Mouse (Mus musculus) midbrain, embryonic 14.5 days (tissue): Measurements from ENCODE around the gene Adgrl3. TPM values are rescaled to one million over a fixed set of nuclear protein-coding genes. Genes with fewer than 3 reads are reported as not detected.

Experiments used
- ATAC-seq: fragments of 200-750 bp; cut with Nextera tagmentation; 2 replicates; pipeline ENCODE4 v1.8.0; 2017; ENCODE audit warnings: moderate number of reproducible peaks, moderate library complexity; ENCODE audit not compliant: low FRiP score, low TSS enrichment
- DNase-seq: peaks from one replicate; pipeline ENCODE4 v3.0.0-alpha.2; 2015
- H3K27ac ChIP-seq: fragments of 300-500 bp; sonication (generic); replicated peaks from 2 replicates; pipeline ENCODE4 v1.5.1; 2014; ENCODE audit warnings: mild to moderate bottlenecking, low read depth, low read length, moderate library complexity
- H3K27me3 ChIP-seq: fragments of 300-500 bp; sonication (generic); 2 replicates; pipeline ENCODE4 v1.6.1; 2014; ENCODE audit warnings: low read length, control low read depth, mixed read lengths; ENCODE audit not compliant: control insufficient read depth, insufficient read depth
- H3K36me3 ChIP-seq: fragments of 300-500 bp; sonication (generic); 2 replicates; pipeline ENCODE4 v1.6.1; 2014; ENCODE audit warnings: low read length, control low read depth; ENCODE audit not compliant: control insufficient read depth, insufficient read depth
- H3K4me1 ChIP-seq: fragments of 300-500 bp; sonication (generic); 2 replicates; pipeline ENCODE4 v1.6.1; 2014; ENCODE audit warnings: mild to moderate bottlenecking, antibody characterized with exemption, low read length, control low read depth; ENCODE audit not compliant: control insufficient read depth, insufficient read depth
- H3K4me2 ChIP-seq: fragments of 300-500 bp; sonication (generic); 2 replicates; pipeline ENCODE4 v1.6.1; 2014; ENCODE audit warnings: mild to moderate bottlenecking, low read length, moderate library complexity
- H3K4me3 ChIP-seq: fragments of 300-500 bp; sonication (generic); replicated peaks from 2 replicates; pipeline ENCODE4 v1.5.1; 2014; ENCODE audit warnings: low read depth, low read length
- H3K9ac ChIP-seq: fragments of 300-500 bp; sonication (generic); replicated peaks from 2 replicates; pipeline ENCODE4 v1.6.1; 2014; ENCODE audit warnings: mild to moderate bottlenecking, low read length, moderate library complexity
- H3K9me3 ChIP-seq: fragments of 300-500 bp; sonication (generic); 2 replicates; pipeline ENCODE4 v1.6.1; 2016; ENCODE audit warnings: low read length, control low read depth, mixed read lengths; ENCODE audit not compliant: control insufficient read depth
- WGBS: fragments of 180-500 bp; shearing (Covaris S2); extraction: QIAGEN DNeasy Blood & Tissue Kit; methylation state at CpG from one replicate; pipeline ENCODE4 v1.1.7; 2014; 5-methylcytosine and 5-hydroxymethylcytosine counted together
- polyA plus RNA-seq: library from polyadenylated mRNA; unstranded; fragments of >200 nt; fragmentation: Nextera tagmentation; extraction: Ambion mirVana; gene quantifications from 2 replicates; pipeline ENCODE4 v1.2.1, GENCODE M21; 2014

Adgrl3 gene
- polyA plus RNA-seq, 1 experiment from 2014 or later: 77.5 TPM

- H3K4me3 ChIP-seq: no peak overlapping the region
- 73% methylated on average over 4 of the region's 4 CpGs for WGBS
- no peak overlapping the region for H3K9ac ChIP-seq
- peaks cover 3% of the 10 kb centered on the region; the same call in 1 of the 2 replicates for H3K36me3 ChIP-seq
- H3K9me3 ChIP-seq: no peaks in the 10 kb centered on the region
- ATAC-seq (no peak), DNase-seq (no peak)
- no peak overlapping the region for H3K4me2 ChIP-seq
- no peaks in the 10 kb centered on the region for H3K4me1 ChIP-seq
- H3K27me3 ChIP-seq: no peaks in the 10 kb centered on the region
- no peak overlapping the region for H3K27ac ChIP-seq
These were observed 651.1 kb downstream of the Adgrl3 start for GRCm38 (mm10) chr5:81671025-81671424.

- Histone ChIP-seq H3K4me3 (no peak overlapping the region), H3K4me2 (no peak overlapping the region), H3K9ac (no peak overlapping the region), H3K36me3 (no peaks in the 10 kb centered on the region), H3K27ac (no peak overlapping the region), H3K9me3 (no peaks in the 10 kb centered on the region), H3K4me1 (no peaks in the 10 kb centered on the region), H3K27me3 (no peaks in the 10 kb centered on the region)
- no peak for ATAC-seq
- DNase-seq: no peak
- 86% methylated on average over 4 of the region's 4 CpGs for WGBS
These were observed 654.5 kb downstream of the Adgrl3 start for GRCm38 (mm10) chr5:81674275-81674974.

- Histone ChIP-seq H3K4me2 (no peak overlapping the region), H3K27ac (no peak overlapping the region), H3K4me3 (no peak overlapping the region), H3K36me3 (no peaks in the 10 kb centered on the region), H3K9me3 (no peaks in the 10 kb centered on the region), H3K9ac (no peak overlapping the region), H3K27me3 (no peaks in the 10 kb centered on the region), H3K4me1 (no peaks in the 10 kb centered on the region)
- DNase-seq (no peak), ATAC-seq (no peak)
- WGBS: 83% methylated on average over 1 of the region's 1 CpGs
These were observed 655.0 kb downstream of the Adgrl3 start for GRCm38 (mm10) chr5:81674975-81675371.

- H3K36me3 ChIP-seq: no peaks in the 10 kb centered on the region
- DNase-seq (no peak), ATAC-seq (no peak)
- no peak overlapping the region for H3K4me2 ChIP-seq
- H3K27me3 ChIP-seq: no peaks in the 10 kb centered on the region
- no peak overlapping the region for H3K4me3 ChIP-seq
- WGBS: 86% methylated on average over 1 of the region's 1 CpGs
- no peaks in the 10 kb centered on the region for H3K4me1 ChIP-seq
- no peaks in the 10 kb centered on the region for H3K9me3 ChIP-seq
- H3K27ac ChIP-seq: no peak overlapping the region
- no peak overlapping the region for H3K9ac ChIP-seq
These were observed 657.0 kb downstream of the Adgrl3 start for GRCm38 (mm10) chr5:81676896-81677295.

GRCm38 (mm10) chr5:81686206-81686605, 666.3 kb downstream of the Adgrl3 start:
- Histone ChIP-seq H3K4me3 (no peak overlapping the region), H3K36me3 (no peaks in the 10 kb centered on the region), H3K9me3 (no peaks in the 10 kb centered on the region), H3K27ac (no peak overlapping the region), H3K4me2 (no peak overlapping the region), H3K4me1 (0 out of 2 replicates have a peak, but pooled peaks cover 2% of the 10 kb centered on the region), H3K27me3 (no peaks in the 10 kb centered on the region), H3K9ac (no peak overlapping the region)
- WGBS: 82% methylated on average over 3 of the region's 3 CpGs
- ATAC-seq (no peak), DNase-seq (no peak)

- Histone ChIP-seq H3K9ac (no peak overlapping the region), H3K27me3 (no peaks in the 10 kb centered on the region), H3K4me1 (0 out of 2 replicates have a peak, but pooled peaks cover 2% of the 10 kb centered on the region), H3K27ac (no peak overlapping the region), H3K4me3 (no peak overlapping the region), H3K4me2 (no peak overlapping the region), H3K36me3 (no peaks in the 10 kb centered on the region), H3K9me3 (no peaks in the 10 kb centered on the region)
- no peak for DNase-seq
- WGBS: 93% methylated on average over 4 of the region's 4 CpGs
- ATAC-seq: no peak
These were observed 666.9 kb downstream of the Adgrl3 start for GRCm38 (mm10) chr5:81686845-81687244.

GRCm38 (mm10) chr5:81729620-81730019, 709.7 kb downstream of the Adgrl3 start:
- no peaks in the 10 kb centered on the region for H3K27me3 ChIP-seq
- no peak overlapping the region for H3K4me3 ChIP-seq
- H3K27ac ChIP-seq: no peak overlapping the region
- H3K9me3 ChIP-seq: no peaks in the 10 kb centered on the region
- H3K9ac ChIP-seq: no peak overlapping the region
- WGBS: 64% methylated on average over 3 of the region's 3 CpGs
- H3K36me3 ChIP-seq: peaks cover 6% of the 10 kb centered on the region; the same call in 1 of the 2 replicates
- H3K4me1 ChIP-seq: 0 out of 2 replicates have a peak, but pooled peaks cover 8% of the 10 kb centered on the region
- no peak overlapping the region for H3K4me2 ChIP-seq
- DNase-seq (no peak), ATAC-seq (no peak)

GRCm38 (mm10) chr5:81736008-81736407, 716.1 kb downstream of the Adgrl3 start:
- 0 out of 2 replicates have a peak, but pooled peaks cover 5% of the 10 kb centered on the region for H3K4me1 ChIP-seq
- H3K27ac ChIP-seq: no peak overlapping the region
- peak; percentile 8 for DNase-seq
- H3K4me3 ChIP-seq: no peak overlapping the region
- no peaks in the 10 kb centered on the region for H3K27me3 ChIP-seq
- no peak overlapping the region for H3K4me2 ChIP-seq
- ATAC-seq: no peak
- 78% methylated on average over 3 of the region's 3 CpGs for WGBS
- H3K9ac ChIP-seq: no peak overlapping the region
- no peaks in the 10 kb centered on the region for H3K9me3 ChIP-seq
- no peaks in the 10 kb centered on the region for H3K36me3 ChIP-seq
